8 mouse cellular contexts compared by ENCODE assay signal in genomic region chr8:83443052-83443400, GRCm38 (mm10). TPM values are rescaled to one million over a fixed set of nuclear protein-coding genes. Genes with fewer than 3 reads are reported as not detected.
DNase-seq lines count a peak whose midpoint lies in the region; ATAC-seq lines count a peak whose summit lies in the region.

No protein-coding gene starts in this region.

- 22% methylated on average over 5 of the region's 5 CpGs for WGBS in forebrain, embryonic 13.5 days
- WGBS in limb, embryonic 12.5 days, result 29% methylated on average over 5 of the region's 5 CpGs
- WGBS in stomach, embryonic 14.5 days, result 30% methylated on average over 5 of the region's 5 CpGs

- H3K4me1 ChIP-seq in megakaryocyte, embryonic 14.5 days, result peaks cover 9% of the 10 kb centered on the region
- peaks cover 23% of the 10 kb centered on the region for H3K4me1 ChIP-seq in forebrain, embryonic 13.5 days
- peaks cover 15% of the 10 kb centered on the region for H3K4me1 ChIP-seq in limb, embryonic 12.5 days (replicated peaks)
- no peaks in the 10 kb centered on the region for H3K4me1 ChIP-seq in stomach, embryonic 14.5 days (ENCODE audit: control insufficient read depth, insufficient read depth, low read length)

- peak overlapping the region; percentile 93 for H3K4me3 ChIP-seq in megakaryocyte, embryonic 14.5 days (replicated peaks)
- H3K4me3 ChIP-seq in forebrain, embryonic 13.5 days, result peak overlapping the region; percentile 93
- H3K4me3 ChIP-seq in limb, embryonic 12.5 days (replicated peaks), result peak overlapping the region; percentile 95
- peak overlapping the region; percentile 71 for H3K4me3 ChIP-seq in stomach, embryonic 14.5 days (ENCODE audit: low read depth, low read length)

- H3K4me2 ChIP-seq in forebrain, embryonic 13.5 days, result peak overlapping the region; percentile 78
- peak overlapping the region; percentile 71 for H3K4me2 ChIP-seq in limb, embryonic 12.5 days
- peak overlapping the region; percentile 58 for H3K4me2 ChIP-seq in stomach, embryonic 14.5 days (replicated peaks; ENCODE audit: low read depth, low read length)

- H3K9ac ChIP-seq in forebrain, embryonic 13.5 days, result peak overlapping the region; percentile 74
- H3K9ac ChIP-seq in limb, embryonic 12.5 days (replicated peaks), result peak overlapping the region; percentile 66
- 0 out of 2 replicates have a peak overlapping the region, but pooled peaks have one; percentile 89 for H3K9ac ChIP-seq in stomach, embryonic 14.5 days (replicated peaks; ENCODE audit: low read depth, low read length)

- DNase-seq in layer of hippocampus, adult 8-10 months (ENCODE audit: low spot score in 2 of 2), result no peak
- no peak for DNase-seq in thymus, postnatal 36 days
- DNase-seq in cerebellum, postnatal 10 days, result no peak

- peak overlapping the region; percentile 92 for H3K27ac ChIP-seq in forebrain, embryonic 13.5 days
- H3K27ac ChIP-seq in limb, embryonic 12.5 days, result peak overlapping the region; percentile 94
- H3K27ac ChIP-seq in stomach, embryonic 14.5 days (ENCODE audit: low read length), result peak overlapping the region; percentile 82

- H3K27me3 ChIP-seq in megakaryocyte, embryonic 14.5 days (replicated peaks), result no peaks in the 10 kb centered on the region
- no peaks in the 10 kb centered on the region for H3K27me3 ChIP-seq in forebrain, embryonic 13.5 days
- H3K27me3 ChIP-seq in limb, embryonic 12.5 days, result no peaks in the 10 kb centered on the region
- H3K27me3 ChIP-seq in stomach, embryonic 14.5 days (ENCODE audit: control insufficient read depth, insufficient read depth, low read length), result no peaks in the 10 kb centered on the region

- no peak for ATAC-seq in megakaryocyte, adult 5-6 weeks (ENCODE audit: poor library complexity, severe bottlenecking)
- peak; percentile 7; the same call in 1 of the 2 replicates for ATAC-seq in forebrain, embryonic 13.5 days
- ATAC-seq in limb, embryonic 12.5 days (ENCODE audit: insufficient number of reproducible peaks, insufficient read depth, low FRiP score, low TSS enrichment, low read depth), result no peak
- ATAC-seq in stomach, embryonic 14.5 days (ENCODE audit: insufficient number of reproducible peaks, insufficient read depth, low FRiP score, low read depth), result no peak

- no peaks in the 10 kb centered on the region for H3K9me3 ChIP-seq in megakaryocyte, embryonic 14.5 days
- H3K9me3 ChIP-seq in forebrain, embryonic 13.5 days (replicated peaks), result no peaks in the 10 kb centered on the region
- no peaks in the 10 kb centered on the region for H3K9me3 ChIP-seq in limb, embryonic 12.5 days
- no peaks in the 10 kb centered on the region for H3K9me3 ChIP-seq in stomach, embryonic 14.5 days (ENCODE audit: control insufficient read depth, low read depth, low read length)

- H3K36me3 ChIP-seq in megakaryocyte, embryonic 14.5 days (replicated peaks; ENCODE audit: low read length), result peaks cover 3% of the 10 kb centered on the region
- H3K36me3 ChIP-seq in forebrain, embryonic 13.5 days (ENCODE audit: poor library complexity, severe bottlenecking), result peaks cover under 1% of the 10 kb centered on the region
- peaks cover under 1% of the 10 kb centered on the region for H3K36me3 ChIP-seq in limb, embryonic 12.5 days
- no peaks in the 10 kb centered on the region for H3K36me3 ChIP-seq in stomach, embryonic 14.5 days (ENCODE audit: control insufficient read depth, insufficient read depth, low read length)

RNA-seq across cellular contexts. Expression of gene Scoc, which starts 15.2 kb away (rescaled TPM):
- polyA plus RNA-seq in megakaryocyte, embryonic 14.5 days (2012; ENCODE audit: insufficient read depth, low replicate concordance), result 2.9 TPM in 1 of 2 replicates, not detected in the other
- total RNA-seq in megakaryocyte, adult 5-6 weeks (2015), result 45.5 and 45.6 TPM in 2 replicates
- total RNA-seq in megakaryocyte, adult 5-6 weeks (2017), result 18.8 TPM in 2 replicates
- polyA plus RNA-seq in forebrain, embryonic 13.5 days (2015; fragmentation: Nextera tagmentation; extraction: Ambion mirVana), result 198 and 200 TPM in 2 replicates
- 109 and 127 TPM in 2 replicates for polyA plus RNA-seq in limb, embryonic 12.5 days (2016; fragmentation: Nextera tagmentation; extraction: Ambion mirVana)
- 123 and 132 TPM in 2 replicates for polyA plus RNA-seq in stomach, embryonic 14.5 days (2014; fragmentation: Nextera tagmentation; extraction: Ambion mirVana)
- 100 to 1,000 TPM; 206 TPM for total RNA-seq in layer of hippocampus, adult 8-10 months (2022)

RNA-seq across cellular contexts. Expression of gene Clgn, which starts 53.4 kb away (rescaled TPM):
- polyA plus RNA-seq in megakaryocyte, embryonic 14.5 days (2012; ENCODE audit: insufficient read depth, low replicate concordance), result not detected in 2 replicates
- 0.14 TPM in 1 of 2 replicates, not detected in the other for total RNA-seq in megakaryocyte, adult 5-6 weeks (2015)
- total RNA-seq in megakaryocyte, adult 5-6 weeks (2017), result not detected in 2 replicates
- polyA plus RNA-seq in forebrain, embryonic 13.5 days (2015; fragmentation: Nextera tagmentation; extraction: Ambion mirVana), result 5.4 and 6.1 TPM in 2 replicates
- polyA plus RNA-seq in limb, embryonic 12.5 days (2016; fragmentation: Nextera tagmentation; extraction: Ambion mirVana), result 3.1 and 3.8 TPM in 2 replicates
- 0.33 and 0.84 TPM in 2 replicates for polyA plus RNA-seq in stomach, embryonic 14.5 days (2014; fragmentation: Nextera tagmentation; extraction: Ambion mirVana)
- total RNA-seq in layer of hippocampus, adult 8-10 months (2022), result 1 to 10 TPM; 8.5 to 10.0 (median 9.0) TPM

Comparison
In these comparisons a context has a peak if more than half of its experiments do, and no peak if none do; other contexts are left out.
1. RNA of gene Scoc, which starts 15.2 kb away (polyA plus RNA-seq): 198 to 200 TPM in forebrain, embryonic 13.5 days, 123 to 132 TPM in stomach, embryonic 14.5 days and 109 to 127 TPM in limb, embryonic 12.5 days; 2.9 TPM in megakaryocyte, embryonic 14.5 days; every median in the first group is over 10 times any median in the second.
2. Peak in every context shown above with its lines, with median percentiles within 50 percentile points of each other: H3K4me3 ChIP-seq, H3K27ac ChIP-seq, H3K4me2 ChIP-seq and H3K9ac ChIP-seq.